In genomic region chr13:97760532-97760931, GRCm38 (mm10) we compare ENCODE assay signal across 12 mouse cellular contexts. TPM values are rescaled to one million over a fixed set of nuclear protein-coding genes. Genes with fewer than 3 reads are reported as not detected.
DNase-seq lines count a peak whose midpoint lies in the region; ATAC-seq and TF ChIP-seq lines count a peak whose summit lies in the region.
"Had no signal": no experiment of that assay in that cellular context is flagged by ENCODE, and none has a peak within 500 bp of the region (broad histone marks: within the 10 kb centered on the region; RNA-seq: fewer than 3 reads in every experiment).

Gene Gm10260, minus strand, starts transcription at chr13:97760632.

- TF ChIP-seq POLR2A in CH12.LX (IDR thresholded peaks at IDR 0.05; ENCODE audit: low read depth, low read length) = no peak

- in situ Hi-C loops in CH12.LX (cut with MboI; ENCODE audit: low pct_ligation_motif_present, low pct_unique_long_range_greater_than_20kb, low sequenced_read_pairs) = no loop called here

- H3K79me2 ChIP-seq in CH12.LX (replicated peaks; ENCODE audit: control insufficient read depth, extremely low read depth, insufficient read depth, poor library complexity, severe bottlenecking) = no peaks in the 10 kb centered on the region

- peaks cover 41% of the 10 kb centered on the region for H3K9me3 ChIP-seq in CH12.LX (replicated peaks; ENCODE audit: low read length)
- no peaks in the 10 kb centered on the region for H3K9me3 ChIP-seq in forebrain, postnatal 0 days (ENCODE audit: low read length)
- H3K9me3 ChIP-seq: forebrain, embryonic 13.5 days; hindbrain, embryonic 15.5 days had no signal

- no peaks in the 10 kb centered on the region for H3K4me1 ChIP-seq in CH12.LX (ENCODE audit: control insufficient read depth in 1 of 2, insufficient read depth in 2 of 2)
- H3K4me1 ChIP-seq in forebrain, postnatal 0 days (ENCODE audit: insufficient read depth) = 0 out of 2 replicates have a peak, but pooled peaks cover 3% of the 10 kb centered on the region

- no peaks in the 10 kb centered on the region for H3K27me3 ChIP-seq in CH12.LX (replicated peaks)
- H3K27me3 ChIP-seq in forebrain, postnatal 0 days (ENCODE audit: insufficient read depth, low read length) = no peaks in the 10 kb centered on the region
- H3K27me3 ChIP-seq: forebrain, embryonic 13.5 days; hindbrain, embryonic 15.5 days had no signal

- no peak for ATAC-seq in forebrain, postnatal 0 days
- ATAC-seq: forebrain, embryonic 13.5 days had no signal

- H3K4me2 ChIP-seq in CH12.LX (ENCODE audit: insufficient read depth, low read depth, poor library complexity, severe bottlenecking) = no peak within 1 kb of the TSS
- H3K4me2 ChIP-seq in forebrain, postnatal 0 days (ENCODE audit: low read depth) = no peak within 1 kb of the TSS
- H3K4me2 ChIP-seq: forebrain, embryonic 13.5 days; hindbrain, embryonic 15.5 days; lung, embryonic 14.5 days had no signal

- H3K9ac ChIP-seq in CH12.LX (ENCODE audit: insufficient read depth, low read depth) = no peak within 1 kb of the TSS
- H3K9ac ChIP-seq in forebrain, postnatal 0 days = no peak within 1 kb of the TSS
- H3K9ac ChIP-seq: forebrain, embryonic 13.5 days; hindbrain, embryonic 15.5 days; lung, embryonic 14.5 days had no signal

- H3K4me3 ChIP-seq in CH12.LX (replicated peaks in 1 of 3; ENCODE audit: low read depth in 2 of 3, low read length in 2 of 3, poor library complexity in 1 of 3) = no peak within 1 kb of the TSS
- no peak within 1 kb of the TSS for H3K4me3 ChIP-seq in forebrain, postnatal 0 days (ENCODE audit: low read depth, low read length)
- H3K4me3 ChIP-seq: forebrain, embryonic 13.5 days; hindbrain, embryonic 15.5 days had no signal

- H3K36me3 ChIP-seq in CH12.LX (replicated peaks in 1 of 2; ENCODE audit: control insufficient read depth in 1 of 2, insufficient read depth in 1 of 2, low read length in 1 of 2) = no peaks in the 10 kb centered on the region
- H3K36me3 ChIP-seq in forebrain, postnatal 0 days (ENCODE audit: insufficient read depth) = no peaks in the 10 kb centered on the region
- H3K36me3 ChIP-seq: hindbrain, embryonic 15.5 days had no signal

- H3K27ac ChIP-seq in CH12.LX (ENCODE audit: insufficient read depth, low read depth) = no peak within 1 kb of the TSS
- H3K27ac ChIP-seq in forebrain, postnatal 0 days (ENCODE audit: low read depth, low read length) = no peak within 1 kb of the TSS
- H3K27ac ChIP-seq: forebrain, embryonic 13.5 days; hindbrain, embryonic 15.5 days had no signal

- DNase-seq in adrenal gland, adult 18-20 months (ENCODE audit: low spot score in 2 of 2) = no peak
- no peak for DNase-seq in adrenal gland, adult (ENCODE audit: inconsistent age in 2 of 2, low spot score in 1 of 2)
- no peak for DNase-seq in CH12.LX (ENCODE audit: extremely low read depth)
- DNase-seq in gastrocnemius, adult 8-10 months (ENCODE audit: low spot score in 2 of 2) = no peak
- DNase-seq in layer of hippocampus, postnatal 25 days (ENCODE audit: extremely low spot score in 1 of 2, low spot score in 1 of 2) = no peak
- no peak for DNase-seq in embryo, embryonic 9.5 days (ENCODE audit: extremely low spot score)
- DNase-seq in cerebellum, postnatal 14 days = no peak
- DNase-seq in forebrain, postnatal 0 days = no peak
- DNase-seq: cerebellum, adult 9-10 months; lung, embryonic 14.5 days had no signal

- dilution Hi-C loops in CH12.LX (cut with MboI; ENCODE audit: extremely low pct_ligation_motif_present, extremely low pct_unique_long_range_greater_than_20kb, low sequenced_read_pairs) = no loop called here

- TF ChIP-seq RAD21 in CH12.LX (IDR thresholded peaks at IDR 0.05; ENCODE audit: low read depth, low read length) = no peak

- no peak for TF ChIP-seq EP300 in CH12.LX (IDR thresholded peaks at IDR 0.05; ENCODE audit: low read length)

- TF ChIP-seq CTCF in CH12.LX (conservative IDR thresholded peaks at IDR 0.05 in 1 of 2, IDR thresholded peaks at IDR 0.05 in 1 of 2; ENCODE audit: low read depth in 2 of 2, low read length in 2 of 2) = no peak
- TF ChIP-seq CTCF in forebrain, postnatal 0 days (IDR thresholded peaks at IDR 0.05; ENCODE audit: low read depth) = no peak

- 94% methylated on average over 10 of the region's 11 CpGs for WGBS in forebrain, postnatal 0 days

TF ChIP-seq in CH12.LX, 34 proteins besides CTCF, POLR2A, EP300 and RAD21:
- TF ChIP-seq RCOR1 (conservative IDR thresholded peaks at IDR 0.05; ENCODE audit: low read depth, low read length) (no peak), TBP (conservative IDR thresholded peaks at IDR 0.05; ENCODE audit: low read depth, low read length) (no peak), MAZ (IDR thresholded peaks at IDR 0.05; ENCODE audit: low read depth, low read length) (no peak), CHD1 (IDR thresholded peaks at IDR 0.05; ENCODE audit: low read depth, low read length) (no peak), MXI1 (IDR thresholded peaks at IDR 0.05; ENCODE audit: low read depth, low read length) (no peak), SMC3 (IDR thresholded peaks at IDR 0.05; ENCODE audit: low read depth, low read length) (no peak), CHD2 (IDR thresholded peaks at IDR 0.05; ENCODE audit: low read length) (no peak), JUND (conservative IDR thresholded peaks at IDR 0.05; ENCODE audit: low read depth, low read length) (no peak), USF1 (IDR thresholded peaks at IDR 0.05; ENCODE audit: low read depth, low read length) (no peak), E2F4 (IDR thresholded peaks at IDR 0.05; ENCODE audit: insufficient replicate concordance, low read depth, low read length) (no peak), ZNF384 (IDR thresholded peaks at IDR 0.05; ENCODE audit: low read depth, low read length) (no peak), JUN (IDR thresholded peaks at IDR 0.05; ENCODE audit: insufficient read depth, low read depth, low read length) (no peak), MAFK (IDR thresholded peaks at IDR 0.05; ENCODE audit: insufficient replicate concordance, low read length) (no peak), HCFC1 (IDR thresholded peaks at IDR 0.05; ENCODE audit: low read depth, low read length) (no peak), PAX5 (IDR thresholded peaks at IDR 0.05; ENCODE audit: low read length) (no peak), MYC (IDR thresholded peaks at IDR 0.05; ENCODE audit: low read depth, low read length) (no peak), ETS1 (conservative IDR thresholded peaks at IDR 0.05; ENCODE audit: low read depth, low read length) (no peak), USF2 (conservative IDR thresholded peaks at IDR 0.05; ENCODE audit: low read depth, low read length) (no peak)

RNA-seq across cellular contexts. Expression of gene Gm10260, which starts in this region (rescaled TPM):
- total RNA-seq in adrenal gland, adult 18-20 months (2021) = 100 to 1,000 TPM; 200 to 210 TPM
- total RNA-seq in CH12.LX (2012; rRNA removed) (4,544 and 5,622 TPM in 2 replicates), CH12.LX (2014; rRNA removed) (5,239 and 5,500 TPM in 2 replicates)
- 1,620 and 1,936 TPM in 2 replicates for polyA plus RNA-seq in CH12.LX (2012; ENCODE audit: insufficient read length, low read depth)
- 100 to 1,000 TPM in 3 of 4 experiments, 10 to 100 TPM in 1; 78.9 to 137 (median 104) TPM for total RNA-seq in gastrocnemius, adult 8-10 months (2022)
- total RNA-seq in layer of hippocampus, postnatal 25 days (2021) = 10 to 100 TPM; 81.1 to 86.7 TPM
- 6.3 and 11.4 TPM in 2 replicates for total RNA-seq in forebrain, postnatal 0 days (2014; rRNA removed)
- polyA plus RNA-seq in forebrain, postnatal 0 days (2015; fragmentation: Nextera tagmentation; extraction: Ambion mirVana) = 4.6 TPM in 2 replicates

Comparison
In these comparisons a context has a peak if more than half of its experiments do, and no peak if none do; other contexts are left out.
1. RNA of gene Gm10260 (total RNA-seq): 4,544 to 5,622 TPM in CH12.LX; 200 to 210 TPM in adrenal gland, adult 18-20 months, 78.9 to 137 TPM in gastrocnemius, adult 8-10 months, 81.1 to 86.7 TPM in layer of hippocampus, postnatal 25 days and 6.3 to 11.4 TPM in forebrain, postnatal 0 days; every median in the first group is over 10 times any median in the second.
2. RNA of gene Gm10260 (polyA plus RNA-seq): 1,620 to 1,936 TPM in CH12.LX; 4.6 TPM in forebrain, postnatal 0 days; every median in the first group is over 100 times any median in the second.